Mouse (Mus musculus) frontal cortex, postnatal 10 days (tissue): ENCODE data around the gene Nfib.

Source experiments
- DNase-seq, 2 experiments: peaks; one replicate each; pipeline ENCODE4 v3.0.0; 2022; ENCODE audit warnings: low spot score in 2 of 2, mixed read lengths in 1 of 2

Nfib gene

DNA sequence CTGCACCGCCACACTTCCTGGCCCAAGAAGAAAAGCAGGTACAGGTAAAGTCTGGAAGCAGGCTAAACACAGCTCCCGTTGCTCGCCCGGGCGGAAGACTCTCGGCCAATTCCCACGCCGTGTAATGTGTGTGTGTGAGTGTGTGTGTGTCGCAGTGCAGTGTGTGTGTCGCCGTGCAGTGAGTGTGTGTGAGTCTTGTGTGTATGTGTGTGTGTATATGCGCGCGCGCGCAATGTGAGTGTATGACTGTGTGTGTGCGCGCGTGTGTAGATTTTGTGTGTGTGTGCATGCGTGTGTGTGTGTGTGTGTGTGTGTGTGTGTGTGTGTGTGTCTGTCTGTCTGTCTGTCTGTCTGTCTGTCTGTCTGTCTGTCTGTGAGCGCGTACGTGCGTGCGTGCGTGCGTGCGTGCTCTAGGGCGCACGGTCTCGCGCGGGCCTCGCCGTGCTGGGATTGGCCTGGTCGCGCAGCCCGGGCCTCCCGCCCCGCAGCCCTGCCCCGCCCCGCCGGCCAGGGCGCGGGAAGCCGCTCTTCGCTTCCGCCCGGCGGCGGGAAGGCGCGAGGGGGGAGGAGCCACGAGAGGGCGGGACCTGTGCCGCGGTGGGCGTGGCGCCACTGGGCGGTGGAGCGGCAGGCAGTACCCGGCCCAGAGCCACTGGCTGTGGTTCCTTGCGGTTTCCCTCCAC is 192.7 kb downstream of the Nfib start:
- peak; percentile 93 to 94 for DNase-seq

GRCm38 (mm10) chr4:82512335-82512734 is 193.2 kb downstream of the Nfib start:
- no peak for DNase-seq

- peak; percentile 62 to 65 for DNase-seq
Observed at GRCm38 (mm10) chr4:82511524-82511923, 194.0 kb downstream of the Nfib start.

GRCm38 (mm10) chr4:82511001-82511513 is 194.5 kb downstream of the Nfib start:
- no peak for DNase-seq

DNA sequence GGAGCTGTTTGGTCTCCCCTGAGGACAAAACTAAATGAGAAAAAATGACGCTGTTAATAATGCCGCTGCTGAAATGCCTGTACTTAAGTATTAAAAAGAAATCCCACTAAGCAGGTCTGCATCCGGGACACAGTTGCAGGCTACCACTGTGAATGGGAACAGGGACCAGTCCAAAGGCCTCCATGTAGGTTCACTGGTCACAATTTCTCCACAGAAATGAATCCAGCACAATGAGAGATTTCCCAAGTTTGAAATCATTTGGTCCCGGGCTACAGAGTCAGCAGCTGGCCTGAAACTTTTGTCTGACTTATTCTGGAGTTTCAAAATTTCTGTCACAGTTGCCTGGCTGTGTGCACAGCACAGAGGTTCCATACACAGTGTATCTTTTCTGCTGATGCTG is 195.8 kb downstream of the Nfib start:
- no peak for DNase-seq

GRCm38 (mm10) chr4:82509166-82509767 is 196.3 kb downstream of the Nfib start:
- DNase-seq, result no peak

DNA sequence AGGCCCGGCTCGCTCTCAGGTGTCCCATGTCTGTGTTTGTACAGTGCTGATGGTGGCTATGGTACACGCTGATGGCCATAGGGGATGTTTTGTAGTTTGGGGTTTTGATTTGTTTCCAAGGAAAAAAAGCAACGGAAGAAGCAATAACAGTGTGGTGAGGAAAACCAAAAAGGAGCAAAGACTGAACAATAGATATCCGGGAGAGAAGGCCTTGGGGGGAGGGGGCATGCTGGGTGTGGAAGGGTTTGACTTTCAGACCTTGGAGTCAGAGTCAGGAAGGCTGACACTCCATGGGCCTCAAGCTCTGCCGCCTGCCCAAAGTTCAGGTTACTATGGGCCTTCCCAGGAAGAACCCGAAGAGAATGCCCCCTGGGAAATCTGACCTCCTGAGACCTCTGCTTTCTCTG is 197.3 kb downstream of the Nfib start:
- DNase-seq, result no peak

DNA sequence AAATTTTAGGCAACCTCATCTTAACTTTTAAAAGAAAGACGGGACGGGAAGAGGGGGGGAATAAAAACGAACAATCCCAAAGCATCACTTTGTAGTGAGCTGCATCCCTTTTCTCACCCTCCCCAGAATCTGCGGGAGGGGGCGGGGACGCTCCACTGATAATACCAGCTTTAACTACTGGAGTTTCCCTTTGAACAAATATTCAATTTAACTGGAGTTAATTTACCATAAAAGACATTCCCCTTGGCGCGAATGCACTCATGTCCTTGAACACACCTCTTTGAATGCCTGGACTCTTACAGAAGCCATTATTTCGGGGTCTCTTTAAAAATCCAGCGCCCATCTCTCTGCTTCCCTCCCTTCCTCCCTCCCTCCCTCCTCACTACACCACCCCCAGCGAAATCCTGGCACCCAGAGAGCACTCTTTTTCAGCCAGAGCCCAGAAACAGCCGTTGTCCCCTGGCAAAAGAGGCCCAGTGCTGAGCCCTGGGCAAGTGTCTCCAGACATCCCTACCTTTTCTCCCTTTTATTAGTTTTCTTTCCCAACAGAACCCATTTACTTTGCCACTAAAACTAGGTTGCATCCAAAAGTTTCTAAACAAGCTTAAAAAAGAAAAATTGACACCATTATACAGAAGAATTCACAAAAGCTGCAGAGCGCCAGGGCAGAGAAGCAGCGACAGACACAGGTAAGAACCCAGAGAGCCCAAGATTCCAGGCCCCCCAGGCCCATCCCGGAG is 197.8 kb downstream of the Nfib start:
- DNase-seq, result no peak

- peak; percentile 48 to 66 for DNase-seq
Observed at GRCm38 (mm10) chr4:82506731-82507331, 198.7 kb downstream of the Nfib start.

GRCm38 (mm10) chr4:82506081-82506730 is 199.3 kb downstream of the Nfib start:
- peak; percentile 74 to 84 for DNase-seq

DNA sequence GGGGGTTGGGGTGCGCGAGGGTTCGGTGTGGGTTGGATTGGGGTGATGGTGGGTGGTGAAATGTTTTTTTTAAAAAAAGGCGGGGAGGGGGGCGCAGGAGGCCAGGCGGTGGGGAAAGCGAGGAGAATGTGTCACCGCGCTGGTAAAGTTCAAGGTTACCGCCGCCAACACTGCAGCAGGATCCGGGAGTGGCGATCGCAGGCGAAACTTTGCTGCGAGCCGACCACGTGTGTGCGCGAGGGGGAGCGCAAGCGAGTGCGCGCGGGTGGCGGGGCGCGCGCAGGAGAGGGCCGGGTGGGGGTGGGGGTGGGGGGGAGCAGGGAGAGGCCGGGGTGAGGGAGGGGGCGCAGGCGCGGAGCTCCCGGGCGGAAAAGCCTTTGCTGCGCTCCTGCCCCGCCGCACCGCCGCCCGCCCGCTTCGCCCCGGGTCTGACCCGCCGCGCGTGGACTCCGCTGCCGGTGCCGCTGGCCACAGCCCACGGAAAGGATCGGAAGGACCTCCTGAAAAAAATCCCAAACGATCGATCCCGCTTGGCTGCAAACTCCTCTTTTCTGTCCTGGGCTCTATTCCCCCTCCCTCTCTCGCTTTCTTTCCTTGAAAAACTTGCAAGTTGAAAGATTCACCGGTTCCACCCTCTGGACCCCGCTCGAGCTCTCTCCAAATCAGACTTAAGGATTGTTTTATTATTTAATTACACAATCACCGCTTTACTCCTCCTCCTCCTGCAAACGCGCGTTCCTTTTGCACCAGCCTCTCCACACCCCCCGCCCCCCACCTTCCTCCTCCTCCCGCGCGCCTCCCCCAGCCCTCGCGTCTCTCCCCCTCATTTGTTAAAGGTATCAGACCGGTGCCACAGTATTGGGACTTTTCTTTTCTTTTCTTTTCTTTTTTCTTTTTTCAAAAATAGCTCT is 200.2 kb downstream of the Nfib start:
- DNase-seq, result peak; percentile 48 to 69

DNA sequence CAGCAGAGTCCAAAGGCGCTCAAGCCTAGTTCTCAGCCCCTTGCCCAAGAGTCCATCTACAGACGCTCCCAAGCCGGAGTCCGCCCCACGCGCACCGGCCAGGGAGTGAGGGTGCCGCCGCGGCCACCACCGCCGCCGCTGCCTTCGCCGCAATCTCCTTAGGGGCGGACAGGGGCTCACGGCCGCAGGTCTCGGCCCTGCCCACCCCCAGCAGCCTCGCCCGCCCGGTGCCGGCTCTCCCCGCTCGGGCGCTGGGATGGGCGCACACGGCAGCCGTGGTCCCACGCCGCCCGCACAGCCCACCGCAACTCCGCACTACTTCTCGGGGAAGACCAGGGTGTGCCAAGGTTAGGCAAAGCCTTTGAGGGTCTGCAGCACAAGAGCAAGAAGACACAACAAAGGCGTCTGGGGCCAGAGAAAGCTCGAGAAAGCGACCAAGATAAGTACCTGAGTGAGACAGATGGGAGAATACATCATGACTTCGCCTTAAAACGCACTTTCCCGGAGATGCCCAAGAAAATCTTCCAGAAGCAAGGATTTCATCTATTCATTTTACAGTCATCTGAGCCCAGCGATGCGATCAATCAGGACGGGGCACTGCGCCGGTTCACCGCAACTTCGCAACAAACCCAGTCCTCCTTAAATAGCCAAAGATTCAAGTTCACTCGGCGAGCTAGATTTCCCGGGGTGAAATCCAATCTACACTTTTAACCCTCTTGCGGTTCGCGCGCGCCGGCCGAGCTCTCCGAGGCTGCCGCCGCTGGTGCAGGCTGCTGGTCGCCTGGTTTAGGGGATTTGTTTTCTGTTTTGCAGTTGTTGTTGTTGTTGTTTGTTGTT is 201.0 kb downstream of the Nfib start:
- no peak for DNase-seq

DNA sequence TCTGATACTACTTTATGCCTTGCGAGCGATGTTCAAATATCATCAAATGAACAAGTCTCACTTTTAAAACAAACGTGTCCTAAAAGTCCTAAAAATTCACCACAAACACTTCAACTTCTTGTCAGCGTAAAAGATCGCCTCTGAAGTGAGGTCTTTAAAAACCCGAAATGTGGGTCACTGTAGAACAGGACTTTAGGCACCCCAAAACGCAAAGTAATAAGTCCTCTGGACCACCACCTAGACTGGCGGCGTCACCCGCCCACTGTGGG is 201.6 kb downstream of the Nfib start:
- no peak for DNase-seq

- no peak for DNase-seq
Observed at GRCm38 (mm10) chr4:82503274-82504014, 202.1 kb downstream of the Nfib start.

DNA sequence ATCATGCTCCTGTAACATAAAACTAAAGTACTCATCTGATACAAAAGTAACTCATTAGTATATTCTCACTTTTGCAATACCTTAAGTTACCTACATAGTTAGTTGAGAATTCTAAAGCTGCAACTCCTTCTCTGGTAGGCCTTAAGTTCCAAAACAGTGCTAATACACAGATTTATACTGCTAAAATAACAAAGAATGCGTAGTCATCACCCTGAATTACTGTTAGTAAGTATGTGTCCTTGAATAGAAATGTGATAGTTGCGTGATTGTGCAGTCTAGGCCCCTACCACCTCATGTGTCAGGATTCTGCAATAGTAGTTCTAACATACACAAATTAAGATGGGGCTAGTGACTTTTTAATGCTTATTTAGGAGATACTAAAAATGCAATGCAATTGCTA is 202.9 kb downstream of the Nfib start:
- DNase-seq, result no peak

DNA sequence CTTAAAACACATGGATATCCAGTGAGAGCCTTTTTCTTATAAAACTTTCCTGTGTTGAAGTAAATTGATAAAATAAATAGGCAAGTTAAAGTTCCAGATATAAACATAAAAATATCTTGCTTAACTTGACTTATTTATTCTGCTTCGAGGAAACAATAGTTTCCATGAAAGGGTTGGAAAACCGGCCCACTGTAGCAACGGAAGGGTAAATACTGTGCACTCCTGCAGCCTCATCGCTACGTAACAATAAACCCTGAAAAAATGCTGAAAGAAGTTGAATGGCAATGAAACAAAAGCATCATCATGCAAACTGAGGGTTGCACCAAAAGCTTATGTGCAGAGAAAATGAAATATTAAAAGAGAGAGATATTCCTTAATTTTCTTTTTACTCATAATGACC is 203.5 kb downstream of the Nfib start:
- no peak for DNase-seq

- no peak for DNase-seq
Observed at GRCm38 (mm10) chr4:82500578-82501098, 204.9 kb downstream of the Nfib start.

DNA sequence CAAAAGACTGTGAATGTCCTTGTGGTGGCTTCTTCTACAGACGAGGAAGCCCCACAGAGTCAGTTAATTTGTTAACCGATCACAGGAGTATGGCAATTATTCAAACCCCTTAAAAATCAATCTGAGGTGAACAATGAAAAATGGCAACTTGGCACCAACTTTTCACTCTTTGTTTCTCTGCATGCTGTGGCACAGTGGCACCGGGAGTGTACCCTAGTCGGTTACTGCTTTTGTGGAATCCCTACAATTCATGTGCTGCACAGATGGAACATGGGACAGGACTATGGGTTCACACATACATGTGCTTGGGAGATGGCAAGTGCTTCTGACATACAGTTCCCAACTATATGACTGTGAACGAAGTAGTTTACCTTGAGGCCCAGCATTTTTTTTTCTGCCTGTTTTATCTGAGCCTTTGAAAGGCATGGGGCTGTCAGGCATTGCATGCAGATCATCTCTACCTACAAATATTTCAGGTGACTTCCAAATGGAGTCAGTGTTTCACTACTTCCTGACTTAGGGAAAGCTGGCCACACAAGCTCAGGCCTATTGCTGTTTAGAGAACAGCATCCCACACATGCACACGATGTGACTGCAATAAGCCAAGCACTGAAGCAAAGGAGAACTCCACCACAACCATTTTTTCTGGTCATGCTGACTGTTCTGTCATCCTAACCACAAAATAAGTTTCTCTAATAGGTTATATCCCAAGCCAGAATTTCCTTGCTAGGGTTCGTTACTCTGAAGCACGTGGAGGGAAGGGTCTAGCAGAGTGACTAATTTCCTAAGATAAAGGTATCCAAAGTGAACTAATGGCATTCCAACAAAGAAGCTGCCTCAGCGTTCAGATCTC is 205.6 kb downstream of the Nfib start:
- no peak for DNase-seq
